Mouse (Mus musculus) bone marrow, adult 2 months (tissue): Measurements from ENCODE around the gene Rab40c. TPM values are rescaled to one million over a fixed set of nuclear protein-coding genes. Genes with fewer than 3 reads are reported as not detected.

Experiments
- H3K27ac ChIP-seq: fragments of 200-500 bp; 2 replicates; pipeline ENCODE4 v1.5.1; 2012; ENCODE audit warnings: low read depth, mild to moderate bottlenecking, control low read depth, inconsistent platforms, low read length; ENCODE audit not compliant: control insufficient read depth, poor library complexity, insufficient read depth
- H3K4me1 ChIP-seq: fragments of 200-500 bp; 2 replicates; pipeline ENCODE4 v1.6.1; 2011; ENCODE audit warnings: low read length; ENCODE audit not compliant: control insufficient read depth, insufficient read depth
- H3K4me3 ChIP-seq: fragments of 200-500 bp; replicated peaks from 2 replicates; pipeline ENCODE3; 2011; ENCODE audit warnings: mild to moderate bottlenecking, low read depth, low read length, control low read depth; ENCODE audit not compliant: control insufficient read depth
- CTCF ChIP-seq: fragments of 200-500 bp; IDR thresholded peaks from 2 replicates; pipeline ENCODE4 v1.5.1; 2011; ENCODE audit warnings: low read length, control low read depth; ENCODE audit not compliant: control insufficient read depth, insufficient read depth
- POLR2A ChIP-seq: fragments of 200-500 bp; IDR thresholded peaks from 2 replicates; pipeline ENCODE4 v1.6.1; 2011; ENCODE audit warnings: low read depth, mild to moderate bottlenecking, control low read depth, low read length, borderline replicate concordance; ENCODE audit not compliant: control insufficient read depth
- WGBS: fragments of 180-500 bp; shearing (Covaris S2); methylation state at CpG from one replicate; pipeline ENCODE4 v1.1.7; 2018; 5-methylcytosine and 5-hydroxymethylcytosine counted together
- polyA plus RNA-seq: library from polyadenylated mRNA; stranded (reverse); fragments of >200 nt; gene quantifications from 2 replicates; pipeline ENCODE4 v1.2.4, GENCODE M21; 2011; ENCODE audit warnings: low replicate concordance; ENCODE audit not compliant: missing spikeins, insufficient read depth, insufficient read length

Rab40c gene
- polyA plus RNA-seq, 1 experiment: 6.9 TPM

DNA sequence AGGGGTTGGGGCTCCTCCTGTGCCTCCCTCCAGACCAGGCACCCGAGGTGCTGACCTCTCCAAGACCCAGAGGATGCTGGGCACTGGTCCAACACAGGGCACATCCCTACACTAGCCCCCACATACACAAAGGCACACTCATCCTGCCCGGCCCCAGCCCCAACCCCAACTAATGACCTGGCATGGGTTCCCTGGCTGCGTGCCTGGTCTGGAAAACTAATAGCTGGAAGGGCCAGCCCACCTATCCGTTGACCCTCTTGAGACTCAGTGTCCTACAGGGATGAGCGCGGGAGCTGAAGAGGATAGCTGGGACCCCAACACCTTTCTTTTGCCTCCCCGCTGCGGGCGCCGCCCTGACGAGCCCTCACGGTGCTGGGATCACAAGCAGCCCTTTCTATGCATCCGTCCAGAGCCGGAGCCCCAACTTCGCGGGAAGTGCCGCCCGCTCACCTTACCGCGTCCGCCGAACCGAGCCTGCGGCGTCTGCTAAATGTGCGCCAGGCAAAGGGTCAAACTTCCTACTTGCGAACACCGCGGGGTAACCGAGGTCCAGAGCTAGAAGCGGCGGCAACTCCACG, 31.8 kb upstream of the Rab40c start:
- H3K4me3 ChIP-seq: no peak overlapping the region
- no peaks in the 10 kb centered on the region for H3K4me1 ChIP-seq
- no peak overlapping the region; the same call in 1 of the 2 replicates for H3K27ac ChIP-seq
- WGBS: 1% methylated on average over 33 of the region's 33 CpGs
- TF ChIP-seq CTCF (no peak), POLR2A (no peak)

DNA sequence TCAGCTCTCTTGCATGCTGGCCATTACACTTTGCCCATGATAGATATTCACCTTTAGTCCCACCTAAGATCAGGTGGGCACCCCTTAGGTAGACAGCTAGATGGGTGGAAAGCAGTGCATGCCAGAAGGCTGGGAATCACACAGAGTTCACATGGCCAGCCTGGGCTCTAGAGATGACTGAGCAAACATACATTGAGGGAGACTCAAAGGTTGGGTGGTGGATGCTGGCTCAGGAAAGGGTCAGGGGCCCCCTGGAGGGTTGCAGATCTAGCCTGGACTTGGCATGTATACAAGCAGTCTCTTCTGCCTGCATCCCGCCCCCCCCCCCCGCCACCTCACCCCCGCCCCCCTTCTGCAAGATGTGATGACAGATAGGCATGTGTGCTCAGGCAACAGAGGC, 31.2 kb upstream of the Rab40c start:
- Histone ChIP-seq H3K4me3 (no peak overlapping the region), H3K27ac (no peak overlapping the region), H3K4me1 (0 out of 2 replicates have a peak, but pooled peaks cover 1% of the 10 kb centered on the region)
- WGBS: 0% methylated on average over 3 of the region's 3 CpGs
- no peak for TF ChIP-seq CTCF
- no peak for TF ChIP-seq POLR2A

DNA sequence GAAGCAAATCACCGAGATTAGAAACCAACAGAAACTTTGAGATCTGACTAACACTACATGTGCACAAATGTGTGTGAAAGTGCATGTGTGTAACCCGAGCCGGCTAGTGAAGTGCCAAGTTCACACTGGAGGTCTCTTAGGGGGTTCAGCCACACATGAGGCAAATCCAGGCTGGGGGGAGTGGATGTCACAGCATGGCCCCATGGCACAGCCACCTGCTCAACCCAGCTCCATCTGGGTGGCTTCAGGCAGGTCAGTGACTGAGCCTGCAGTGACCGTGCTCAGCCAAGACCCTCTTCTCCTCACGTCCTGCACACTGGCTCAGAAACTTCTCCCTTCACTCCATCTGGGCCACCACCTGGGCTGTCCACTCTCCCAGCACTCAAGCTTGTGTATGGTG, 30.5 kb upstream of the Rab40c start:
- Histone ChIP-seq H3K27ac (no peak overlapping the region), H3K4me3 (no peak overlapping the region), H3K4me1 (0 out of 2 replicates have a peak, but pooled peaks cover 1% of the 10 kb centered on the region)
- 75% methylated on average over 5 of the region's 5 CpGs for WGBS
- TF ChIP-seq CTCF (no peak), POLR2A (no peak)

DNA sequence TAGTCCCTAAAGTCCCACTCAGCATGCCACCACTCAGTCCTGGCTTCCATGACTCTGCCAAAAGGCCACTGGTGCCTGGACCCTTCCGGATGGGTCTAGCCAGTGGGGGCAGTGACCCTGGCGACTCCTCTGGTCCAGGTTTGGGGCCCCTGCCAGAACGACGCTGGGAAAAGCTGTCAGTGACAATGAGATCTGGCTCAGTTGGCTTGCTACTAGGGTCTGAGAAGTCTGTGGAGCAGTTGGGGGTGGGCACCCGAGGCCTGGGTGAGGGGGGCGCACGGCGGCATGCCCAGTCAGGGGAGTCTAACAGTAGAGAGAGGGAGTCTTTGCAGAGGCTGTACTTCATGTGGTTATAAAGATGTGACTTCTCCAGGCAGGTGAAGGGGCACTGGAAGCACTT, 28.5 kb upstream of the Rab40c start:
- WGBS: 81% methylated on average over 8 of the region's 8 CpGs
- no peak for TF ChIP-seq CTCF
- TF ChIP-seq POLR2A: no peak
- peaks cover 1% of the 10 kb centered on the region; the same call in 1 of the 2 replicates for H3K4me1 ChIP-seq
- no peak overlapping the region for H3K4me3 ChIP-seq
- no peak overlapping the region for H3K27ac ChIP-seq

DNA sequence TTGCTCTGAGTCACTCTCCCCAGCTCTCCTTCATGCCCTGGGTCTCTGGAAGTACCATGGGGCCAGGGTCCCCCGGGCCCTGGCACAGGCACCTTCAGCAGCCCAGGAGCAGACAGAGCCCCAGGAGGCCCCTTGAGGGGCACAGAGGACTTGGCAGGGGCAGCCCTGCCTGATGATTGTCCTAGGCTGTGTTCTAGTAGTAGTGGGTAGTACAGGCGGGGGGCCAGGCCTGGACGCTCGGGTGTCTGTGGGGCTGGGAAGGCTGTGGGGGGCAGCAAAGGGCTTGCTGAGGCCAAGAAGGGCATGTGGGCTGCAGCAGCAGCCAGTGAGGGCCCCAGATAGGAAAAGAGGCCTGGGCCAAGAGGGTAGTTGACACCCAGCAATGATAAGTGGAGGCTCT, 28.0 kb upstream of the Rab40c start:
- Histone ChIP-seq H3K4me3 (no peak overlapping the region), H3K27ac (no peak overlapping the region), H3K4me1 (peaks cover 2% of the 10 kb centered on the region; the same call in 1 of the 2 replicates)
- 78% methylated on average over 4 of the region's 4 CpGs for WGBS
- TF ChIP-seq POLR2A: no peak
- TF ChIP-seq CTCF: no peak

DNA sequence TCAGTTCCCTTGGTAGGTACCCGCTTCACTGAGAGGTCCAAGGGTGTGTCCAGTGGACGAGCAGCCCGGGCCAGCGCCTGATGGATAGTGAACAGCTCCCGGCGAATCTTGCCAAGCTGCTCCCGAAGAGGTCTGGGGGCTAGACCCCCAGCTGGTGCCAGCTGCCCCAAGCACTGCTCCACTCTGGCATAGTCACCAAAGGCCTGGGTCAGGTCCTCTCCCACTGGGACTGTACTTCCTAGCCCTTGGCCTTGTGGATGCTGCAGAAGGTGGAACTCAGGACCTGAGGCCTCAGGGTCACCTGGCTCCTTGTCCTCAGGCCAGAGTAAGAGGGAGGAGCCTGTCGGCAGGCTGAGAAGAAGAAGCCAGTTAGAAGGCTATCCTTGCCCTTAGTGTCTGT, 27.4 kb upstream of the Rab40c start:
- Histone ChIP-seq H3K4me1 (peaks cover 4% of the 10 kb centered on the region; the same call in 1 of the 2 replicates), H3K4me3 (no peak overlapping the region), H3K27ac (peak overlapping the region; percentile 12)
- TF ChIP-seq POLR2A: no peak
- WGBS: 90% methylated on average over 8 of the region's 8 CpGs

DNA sequence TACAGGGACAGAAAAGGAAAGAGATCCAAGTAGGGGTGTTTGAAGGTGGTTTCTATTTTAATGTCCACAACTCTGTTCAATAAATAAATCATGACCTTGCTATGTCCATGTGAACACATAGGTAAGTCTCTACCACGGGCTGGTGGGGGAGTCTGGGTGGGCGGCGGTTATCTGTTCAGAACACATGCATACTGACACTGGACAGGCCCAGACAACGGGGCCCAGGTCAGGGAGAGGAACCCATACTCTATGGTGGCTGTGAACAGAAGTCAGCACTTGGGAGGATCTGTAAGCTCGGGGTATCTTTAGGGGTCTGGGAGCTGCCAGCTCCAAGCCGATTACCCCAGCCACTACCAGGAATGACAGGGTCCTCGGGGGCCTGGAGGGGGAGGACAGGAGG, 26.8 kb upstream of the Rab40c start:
- no peak for TF ChIP-seq CTCF
- no peak for TF ChIP-seq POLR2A
- Histone ChIP-seq H3K27ac (peak overlapping the region; percentile 12), H3K4me1 (peaks cover 4% of the 10 kb centered on the region; the same call in 1 of the 2 replicates), H3K4me3 (no peak overlapping the region)
- WGBS: 77% methylated on average over 7 of the region's 7 CpGs

DNA sequence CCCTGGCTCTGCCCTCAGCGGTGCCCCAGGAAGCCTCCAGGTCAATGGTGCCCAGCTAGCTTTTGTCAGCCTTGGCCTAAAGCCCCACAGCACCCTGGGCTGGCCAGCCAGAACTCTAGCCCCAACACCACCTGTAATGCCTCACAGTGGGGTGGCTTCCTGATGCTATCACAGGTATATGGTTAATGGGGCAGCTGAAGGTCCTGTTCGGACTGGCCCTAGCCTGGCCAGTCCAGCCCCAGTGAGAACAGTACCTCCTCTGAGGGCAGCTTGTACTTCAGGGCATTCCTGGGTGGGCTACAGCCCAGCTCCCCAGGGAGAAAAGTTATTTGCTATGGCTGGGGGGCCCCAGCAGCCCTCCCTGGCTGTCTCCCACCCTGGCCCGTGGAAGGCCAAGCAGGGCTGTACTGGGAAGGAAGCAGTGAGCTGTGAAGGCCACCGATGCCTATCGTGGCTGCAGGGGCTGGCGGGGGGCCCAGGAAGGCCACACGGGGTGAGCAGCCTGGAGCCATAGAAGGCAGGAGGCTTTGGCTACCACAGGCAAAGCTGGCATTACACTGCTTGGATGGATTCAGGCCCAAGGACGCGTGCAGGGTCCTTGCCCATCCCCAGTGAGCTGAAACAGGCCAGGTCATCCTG, 26.1 kb upstream of the Rab40c start:
- peaks cover 4% of the 10 kb centered on the region; the same call in 1 of the 2 replicates for H3K4me1 ChIP-seq
- WGBS: 71% methylated on average over 9 of the region's 9 CpGs
- H3K4me3 ChIP-seq: no peak overlapping the region
- TF ChIP-seq POLR2A: no peak
- TF ChIP-seq CTCF: no peak
- no peak overlapping the region; the same call in 1 of the 2 replicates for H3K27ac ChIP-seq
